Mouse (Mus musculus): Measurements from ENCODE around the gene Ppp4r3b.

Ppp4r3b gene

DNA sequence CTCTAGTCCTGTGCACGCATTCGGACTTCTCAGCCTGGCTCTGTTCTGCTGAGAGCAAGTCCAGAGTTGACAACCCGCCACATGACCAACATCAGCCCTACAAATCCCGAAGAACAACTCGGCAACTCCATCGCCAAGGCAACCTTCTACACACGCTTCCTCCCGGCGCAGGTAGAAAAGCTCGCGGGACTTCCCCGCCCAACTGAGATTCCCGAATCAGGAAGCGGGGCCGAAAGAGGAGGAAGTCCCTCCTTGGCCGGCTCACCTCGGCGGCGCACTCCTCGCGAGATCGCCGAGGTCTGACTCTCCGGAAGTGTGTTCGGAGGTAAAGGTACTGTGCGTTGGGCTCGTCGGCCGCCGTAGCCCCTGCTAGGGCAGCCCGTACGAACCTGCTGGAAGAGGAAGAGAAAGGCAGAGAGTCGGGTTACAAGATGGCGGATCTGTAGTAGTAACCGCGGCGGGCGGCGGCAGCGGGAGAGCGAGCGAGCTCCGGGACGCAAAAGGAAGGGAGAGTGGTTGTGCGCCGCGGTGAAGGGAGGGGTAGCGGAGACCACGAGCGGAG lies at the start of gene Ppp4r3b:
TSS of gene Ppp4r3b (plus strand) at position 328 of the 562 bp plus-strand sequence.
- peak; percentile 94 for DNase-seq (ENCODE audit: low read depth)

DNA sequence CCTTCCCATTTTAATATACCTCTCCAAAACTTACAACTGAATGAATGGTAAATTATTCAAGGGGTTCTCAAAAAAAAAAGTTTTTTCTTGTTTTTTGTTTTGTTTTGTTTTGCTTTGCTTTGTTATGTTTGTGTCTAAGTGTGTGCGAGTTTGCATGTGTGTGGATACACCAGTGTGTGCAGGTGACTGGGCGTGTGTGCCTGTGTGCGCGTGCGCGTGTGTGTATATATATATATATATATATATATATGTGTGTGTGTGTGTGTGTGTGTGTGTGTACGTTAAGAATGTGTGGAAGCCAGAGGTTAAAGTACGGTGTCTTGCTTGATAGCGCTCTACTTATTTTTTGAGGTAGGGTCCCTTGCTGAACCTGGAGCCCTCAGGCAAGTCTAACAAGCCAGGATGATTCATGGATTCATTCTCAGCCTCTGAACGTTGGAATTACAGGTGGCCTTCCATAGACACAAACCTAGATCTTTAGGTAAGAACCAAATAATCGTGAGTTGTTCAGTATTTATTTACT lies 42.8 kb upstream of the Ppp4r3b start:
- no peak for DNase-seq (ENCODE audit: low read depth)

GRCm38 (mm10) chr11:29130385-29131355 lies 42.0 kb upstream of the Ppp4r3b start, which contains the start of gene Pnpt1:
Gene Pnpt1 (plus strand): TSS chr11:29130744.
- DNase-seq (ENCODE audit: low read depth): peak; percentile 90

DNA sequence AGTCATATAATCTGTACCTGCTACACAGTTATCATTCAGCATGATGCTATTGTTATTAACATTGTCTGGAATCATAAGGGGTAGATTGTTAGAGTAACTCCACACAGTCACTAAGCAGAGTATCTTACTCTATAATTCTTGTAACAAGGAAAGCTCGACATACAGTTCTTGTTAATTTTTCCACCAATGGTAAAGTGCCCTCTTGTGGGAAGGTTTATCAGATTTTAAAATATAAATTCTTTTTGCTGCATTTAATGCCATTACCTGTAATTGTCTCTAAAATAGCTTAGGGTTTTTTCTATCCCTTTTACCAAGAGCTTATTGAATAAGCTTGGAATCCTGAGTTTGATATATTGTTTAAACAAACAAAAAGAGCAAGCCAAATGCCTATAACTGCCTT lies 32.0 kb upstream of the Ppp4r3b start:
- DNase-seq (ENCODE audit: low read depth): no peak

DNA sequence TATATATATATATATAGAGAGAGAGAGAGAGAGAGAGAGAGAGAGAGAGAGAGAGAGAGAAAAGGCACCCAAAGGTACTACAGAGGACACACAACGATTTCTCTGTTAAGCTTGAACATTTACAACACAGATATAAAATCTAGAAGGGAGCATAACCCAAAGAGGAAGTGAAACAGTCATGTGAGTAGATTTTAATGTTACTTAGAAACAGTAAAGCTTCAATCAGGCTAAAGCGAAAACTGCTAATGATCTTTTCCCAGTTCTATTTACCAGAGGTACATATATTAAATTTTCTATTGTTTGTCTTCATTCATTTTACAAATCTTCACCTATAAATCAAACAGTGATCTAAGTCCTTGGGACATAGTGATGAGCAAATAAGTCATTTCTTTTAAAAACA lies 23.8 kb upstream of the Ppp4r3b start:
- DNase-seq (ENCODE audit: low read depth): no peak

- no peak for DNase-seq (ENCODE audit: low read depth)
Measured at GRCm38 (mm10) chr11:29163569-29163968, 9.1 kb upstream of the Ppp4r3b start.

DNA sequence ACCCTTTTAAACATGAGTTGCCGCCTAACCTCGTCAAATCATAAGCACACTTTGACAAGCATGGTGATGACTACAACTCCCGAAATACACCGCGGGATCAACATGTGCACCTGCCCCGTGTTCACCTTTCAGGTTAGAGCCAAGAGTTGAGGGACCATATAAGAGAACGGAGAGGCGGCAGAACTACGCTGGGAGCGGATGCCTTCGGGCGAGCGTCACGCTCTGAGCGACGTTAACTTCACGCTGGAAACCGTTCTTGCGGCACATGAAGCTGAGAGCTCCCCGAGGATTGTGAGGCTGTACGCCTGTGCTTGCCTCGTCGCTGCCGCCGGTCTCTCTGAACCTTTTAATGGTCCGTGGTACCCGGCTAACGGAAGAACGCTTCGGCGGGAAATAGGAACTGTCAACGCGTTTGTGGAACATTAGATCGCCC lies 715 bp upstream of the Ppp4r3b start:
- DNase-seq (ENCODE audit: low read depth): peak; percentile 59

DNA sequence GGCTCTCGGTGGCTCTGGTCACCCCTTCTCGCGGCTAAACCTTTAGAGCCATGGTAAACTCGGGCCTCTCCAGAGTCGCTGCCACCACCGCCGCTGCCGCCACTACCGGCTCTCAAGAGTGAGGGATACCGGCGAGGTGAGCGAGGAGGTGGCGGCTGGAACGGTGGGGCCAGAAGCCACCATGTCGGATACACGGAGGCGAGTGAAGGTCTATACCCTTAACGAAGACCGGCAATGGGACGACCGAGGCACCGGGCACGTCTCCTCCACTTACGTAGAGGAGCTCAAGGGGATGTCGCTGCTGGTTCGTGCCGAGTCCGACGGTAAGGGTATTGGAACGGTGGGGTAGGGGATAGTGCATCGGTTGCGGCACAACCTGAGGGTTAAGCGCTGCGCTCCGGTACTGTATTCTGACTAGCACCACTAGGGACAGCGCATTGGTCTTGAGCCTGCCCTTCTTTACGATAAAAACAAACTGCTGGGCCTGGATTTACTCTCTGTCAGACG lies 488 bp downstream of the Ppp4r3b start:
- DNase-seq (ENCODE audit: low read depth): peak; percentile 45

- DNase-seq (ENCODE audit: low read depth): no peak
Measured at GRCm38 (mm10) chr11:29173706-29174436, 1.2 kb downstream of the Ppp4r3b start.

GRCm38 (mm10) chr11:29179319-29179718 lies 6.6 kb downstream of the Ppp4r3b start:
- no peak for DNase-seq (ENCODE audit: low read depth)

DNA sequence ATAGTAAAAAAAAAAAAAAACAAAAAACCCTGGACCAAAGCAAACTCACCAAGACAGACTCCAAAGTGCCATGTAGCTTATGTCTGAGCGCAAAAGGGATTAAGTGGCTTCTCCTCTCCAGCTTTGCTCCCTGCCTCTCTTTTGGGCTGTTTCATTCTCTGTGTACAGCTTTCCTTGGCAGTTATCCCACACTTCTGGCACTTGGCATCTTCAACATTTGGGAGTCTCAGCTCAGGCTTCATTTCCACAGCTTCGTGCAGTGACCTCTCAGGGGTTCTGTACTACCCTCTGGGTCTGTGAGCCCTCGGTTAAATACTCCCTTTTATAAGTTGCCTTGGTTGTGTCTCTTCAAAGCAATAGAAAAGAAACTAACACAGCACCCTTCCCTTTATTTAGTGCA lies 8.0 kb downstream of the Ppp4r3b start:
- DNase-seq (ENCODE audit: low read depth): no peak

DNA sequence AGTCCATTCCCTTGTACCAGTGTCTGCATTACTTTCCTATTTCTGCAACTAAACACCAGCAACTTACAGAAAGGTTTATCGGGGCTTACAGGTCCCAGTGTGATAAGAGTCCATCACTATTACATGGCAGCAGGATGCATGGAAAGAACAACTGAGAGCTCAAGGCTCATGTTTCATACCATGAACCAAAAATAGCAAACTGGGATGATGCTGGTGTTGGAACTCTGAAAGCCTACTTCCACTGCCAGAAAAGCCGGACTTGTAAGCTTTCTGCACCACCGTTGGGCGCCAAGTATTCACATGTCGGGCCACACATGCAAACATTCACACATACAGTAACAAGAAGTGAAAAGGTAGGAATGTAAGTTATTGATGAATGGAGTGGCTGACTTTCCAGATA lies 9.1 kb downstream of the Ppp4r3b start:
- no peak for DNase-seq (ENCODE audit: low read depth)

DNA sequence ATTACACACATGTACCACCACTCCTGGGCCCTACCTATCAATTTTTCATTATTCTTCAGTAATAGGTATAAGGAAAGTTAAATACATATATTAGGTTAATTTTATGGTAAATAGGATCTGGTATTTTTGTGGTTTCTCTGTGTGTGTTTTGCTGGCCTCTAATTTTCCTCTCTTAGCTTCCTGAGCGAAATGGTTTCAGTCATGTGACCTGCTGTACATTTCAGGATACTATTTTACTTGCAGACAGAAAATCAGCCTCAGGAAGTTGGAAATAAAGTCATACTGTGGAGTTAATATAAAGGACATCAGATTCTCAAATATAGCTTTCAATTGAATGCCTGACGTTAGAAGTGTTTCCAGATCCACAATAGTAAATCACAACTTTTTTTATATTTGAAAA lies 16.3 kb downstream of the Ppp4r3b start:
- no peak for DNase-seq (ENCODE audit: low read depth)

DNA sequence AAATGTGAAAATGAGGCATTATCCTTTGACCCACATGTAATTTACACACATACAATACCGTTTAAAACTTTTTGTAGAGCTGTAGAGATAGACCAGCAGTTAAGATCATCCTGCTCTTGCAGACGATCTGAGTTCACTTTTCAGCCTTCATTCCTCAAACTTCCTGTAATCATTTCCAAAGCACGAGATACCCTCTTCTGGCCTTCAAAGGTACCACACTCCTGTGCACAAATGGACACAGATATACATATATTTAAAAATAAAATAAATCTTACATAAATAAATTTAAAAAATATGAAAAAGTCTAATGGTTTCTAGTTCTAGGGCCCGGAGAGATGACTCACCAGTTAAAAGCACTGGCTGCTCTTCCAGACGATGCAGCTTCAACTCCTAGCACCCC lies 31.0 kb downstream of the Ppp4r3b start:
- DNase-seq (ENCODE audit: low read depth): no peak

DNA sequence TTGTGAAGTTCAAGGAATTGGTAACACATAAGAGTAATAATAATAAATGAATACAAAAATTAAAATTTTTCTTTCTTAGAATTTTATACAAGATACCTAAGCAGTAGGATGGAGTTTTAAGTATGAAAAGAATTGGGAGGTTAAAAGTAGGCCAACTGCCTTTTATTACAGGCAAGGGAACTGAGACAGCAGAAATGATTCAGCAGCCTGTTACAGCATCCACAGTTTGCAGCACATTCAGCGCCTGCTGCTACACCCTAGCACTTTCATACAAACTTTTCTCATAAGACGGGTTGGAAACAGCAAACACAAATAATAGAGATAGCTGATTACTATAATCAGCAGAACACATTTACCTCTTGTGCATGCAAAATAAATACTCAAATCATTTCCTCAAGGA lies 37.1 kb downstream of the Ppp4r3b start:
- DNase-seq (ENCODE audit: low read depth): no peak

DNA sequence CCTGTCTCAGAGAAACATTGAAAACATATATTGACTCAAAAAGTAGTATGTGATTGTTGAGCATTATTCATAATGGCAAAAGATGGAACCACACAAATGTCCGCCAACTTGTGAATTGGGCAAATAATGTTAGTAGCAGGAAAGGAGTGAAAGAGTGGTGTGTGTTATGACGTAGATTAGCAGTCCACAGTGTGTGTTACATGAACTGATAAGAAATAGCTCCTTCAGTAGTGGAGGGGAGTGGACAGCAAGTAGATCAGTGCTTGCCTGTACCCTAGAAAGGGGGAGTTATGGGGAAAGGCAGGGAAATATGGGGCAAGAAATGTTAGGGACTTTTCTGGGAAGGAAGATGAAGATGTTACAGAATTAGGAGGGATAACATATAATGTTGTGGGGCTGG lies 43.5 kb downstream of the Ppp4r3b start:
- no peak for DNase-seq (ENCODE audit: low read depth)

GRCm38 (mm10) chr11:29219055-29219454 lies 46.4 kb downstream of the Ppp4r3b start:
- DNase-seq (ENCODE audit: low read depth): no peak

DNA sequence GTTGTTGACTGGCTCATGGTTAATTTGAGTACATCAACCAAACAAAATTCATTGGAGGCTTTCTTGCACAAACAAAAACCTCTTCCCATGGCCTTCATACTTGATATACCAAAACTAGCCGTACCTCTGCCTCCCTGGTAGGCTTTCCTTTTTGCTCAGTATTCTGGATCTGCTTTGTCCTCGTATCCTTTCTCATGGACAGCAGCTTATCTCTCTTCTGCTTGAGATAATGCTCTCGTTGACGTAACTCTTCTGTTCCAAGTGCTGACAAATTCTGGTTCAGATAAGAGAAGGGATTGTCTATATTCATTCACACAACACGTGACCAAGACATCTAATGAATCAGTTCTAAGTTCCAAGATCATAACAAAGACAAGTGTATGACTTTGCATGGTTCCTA lies 49.6 kb downstream of the Ppp4r3b start:
- DNase-seq (ENCODE audit: low read depth): no peak

DNA sequence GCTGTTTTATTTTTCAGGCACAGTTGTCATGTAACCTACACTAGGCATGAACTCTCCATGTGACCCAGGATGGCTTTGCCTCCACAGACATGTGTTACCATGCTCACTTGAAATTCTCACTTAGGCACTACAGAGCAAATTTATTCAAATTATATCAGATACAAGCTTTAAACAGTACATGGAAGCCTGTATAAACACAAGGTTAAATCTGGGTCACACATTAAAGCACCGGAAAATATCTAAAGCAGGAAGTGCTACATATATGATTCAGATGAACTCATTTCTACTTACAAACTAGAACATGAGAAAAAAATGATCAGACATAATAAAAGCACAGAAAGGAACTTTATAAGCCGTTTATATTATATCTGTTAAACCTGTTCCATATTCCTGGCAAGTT lies 52.1 kb downstream of the Ppp4r3b start:
- DNase-seq (ENCODE audit: low read depth): no peak

DNA sequence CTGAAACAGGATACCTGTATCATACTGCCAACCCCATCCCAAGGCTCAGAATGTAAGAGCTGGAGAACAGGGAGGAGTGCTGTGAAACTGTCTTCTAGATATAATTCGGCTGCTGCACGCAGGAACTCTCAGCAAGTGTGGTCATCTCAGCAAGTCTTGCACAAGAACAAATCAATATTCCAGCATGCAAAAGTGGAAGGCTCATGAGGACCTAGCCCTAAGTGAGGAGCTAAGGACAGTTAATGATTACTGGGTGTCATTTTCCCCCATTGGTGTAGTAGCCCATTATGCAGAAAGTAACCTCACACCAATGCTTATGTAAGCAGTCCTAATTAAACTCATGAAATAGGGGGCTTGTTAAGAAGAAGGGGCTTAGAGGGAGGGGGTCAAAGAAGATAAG lies 56.3 kb downstream of the Ppp4r3b start:
- DNase-seq (ENCODE audit: low read depth): no peak

DNA sequence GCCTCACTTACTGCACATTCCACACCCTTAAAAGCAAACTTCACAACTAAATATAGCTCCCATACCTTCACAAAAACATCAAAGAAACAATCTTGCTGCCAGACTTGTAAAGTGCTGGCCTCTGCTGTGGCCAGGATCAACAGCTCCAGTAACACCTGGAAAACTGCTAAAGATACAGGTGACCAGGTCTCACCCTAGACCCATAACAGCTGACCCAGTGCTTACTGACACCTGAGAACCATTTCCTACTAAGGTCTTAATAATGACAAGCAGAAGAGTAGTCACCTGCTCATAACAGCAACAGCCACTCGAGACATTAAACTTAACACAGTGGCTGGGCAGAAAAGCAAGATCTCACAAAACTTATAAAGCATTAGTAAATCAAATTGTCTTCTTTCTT lies 60.9 kb downstream of the Ppp4r3b start:
- DNase-seq (ENCODE audit: low read depth): no peak

DNA sequence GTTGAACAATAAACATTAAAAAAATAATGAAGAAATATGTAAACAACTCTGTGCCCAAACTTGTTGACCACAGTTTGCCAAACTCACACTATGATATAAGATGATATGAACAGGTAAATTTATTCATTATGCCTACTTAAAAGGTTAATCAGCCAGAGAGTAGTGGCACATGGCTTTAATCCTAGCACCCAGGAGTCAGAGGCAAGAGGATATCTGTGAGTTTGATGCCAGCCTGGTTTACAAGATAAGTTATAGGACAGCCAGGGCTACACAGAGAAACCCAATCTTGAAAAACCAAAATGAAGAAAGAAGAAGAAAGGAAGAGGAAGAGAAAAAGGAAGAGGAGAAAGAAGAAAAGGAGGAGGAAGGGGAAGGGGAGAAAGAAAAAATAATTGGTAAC lies 64.7 kb downstream of the Ppp4r3b start:
- DNase-seq (ENCODE audit: low read depth): no peak
